Mouse (Mus musculus) hindbrain, postnatal 0 days (tissue): ENCODE results near the gene Raph1. TPM values are rescaled to one million over a fixed set of nuclear protein-coding genes. Genes with fewer than 3 reads are reported as not detected.

ENCODE experiments used
- ATAC-seq: fragments of 200-750 bp; cut with Nextera tagmentation; 2 replicates; pipeline ENCODE4 v1.8.0; 2017; ENCODE audit warnings: mild to moderate bottlenecking, moderate TSS enrichment, moderate library complexity
- DNase-seq: peaks from one replicate; pipeline ENCODE4 v3.0.0-alpha.2; 2015; ENCODE audit warnings: low spot score
- H3K27ac ChIP-seq: fragments of 300-500 bp; sonication (generic); 2 replicates; pipeline ENCODE4 v1.5.1; 2014; ENCODE audit warnings: mild to moderate bottlenecking
- H3K27me3 ChIP-seq: fragments of 300-500 bp; sonication (generic); 2 replicates; pipeline ENCODE4 v1.6.1; 2014; ENCODE audit warnings: low read length, mixed read lengths; ENCODE audit not compliant: insufficient read depth
- H3K36me3 ChIP-seq: fragments of 300-500 bp; sonication (generic); 2 replicates; pipeline ENCODE4 v1.6.1; 2014; ENCODE audit warnings: low read length, mixed read lengths; ENCODE audit not compliant: insufficient read depth
- H3K4me1 ChIP-seq: fragments of 300-500 bp; sonication (generic); 2 replicates; pipeline ENCODE4 v1.6.1; 2014; ENCODE audit warnings: antibody characterized with exemption, low read length, mixed read lengths; ENCODE audit not compliant: insufficient read depth
- H3K4me2 ChIP-seq: fragments of 300-500 bp; sonication (generic); 2 replicates; pipeline ENCODE4 v1.6.1; 2014; ENCODE audit warnings: low read depth, mild to moderate bottlenecking, low read length, moderate library complexity, mixed read lengths
- H3K4me3 ChIP-seq: fragments of 300-500 bp; sonication (generic); 2 replicates; pipeline ENCODE4 v1.5.1; 2014; ENCODE audit warnings: low read length
- H3K9ac ChIP-seq: fragments of 300-500 bp; sonication (generic); replicated peaks from 2 replicates; pipeline ENCODE4 v1.6.1; 2014; ENCODE audit warnings: mild to moderate bottlenecking, low read length, moderate library complexity, mixed read lengths
- H3K9me3 ChIP-seq: fragments of 300-500 bp; sonication (generic); 2 replicates; pipeline ENCODE4 v1.6.1; 2016; ENCODE audit warnings: low read length, mixed read lengths
- CTCF ChIP-seq: IDR thresholded peaks from 2 replicates; pipeline ENCODE4 v1.5.1; 2016; ENCODE audit warnings: antibody characterized with exemption, control low read depth, low read depth
- WGBS: fragments of 180-500 bp; shearing (Covaris S2); extraction: QIAGEN DNeasy Blood & Tissue Kit; methylation state at CpG from one replicate; pipeline ENCODE4 v1.1.7; 2014; 5-methylcytosine and 5-hydroxymethylcytosine counted together
- polyA plus RNA-seq: library from polyadenylated mRNA; unstranded; fragments of >200 nt; fragmentation: Nextera tagmentation; extraction: Ambion mirVana; gene quantifications from 2 replicates; pipeline ENCODE4 v1.2.1, GENCODE M21; 2015
- total RNA-seq: library from RNA; depleted of rRNA; stranded (reverse); fragments of >200 nt; gene quantifications from 2 replicates; pipeline ENCODE4 v1.2.3, GENCODE M21; 2014

The Raph1 gene
- total and polyA plus RNA-seq, 2 experiments from 2014 or later = 18.7 to 31.0 TPM

GRCm38 (mm10) chr1:60488635-60489034 lies 78.3 kb downstream of the Raph1 start:
- Histone ChIP-seq H3K9me3 (no peaks in the 10 kb centered on the region), H3K4me1 (no peaks in the 10 kb centered on the region), H3K4me2 (no peak overlapping the region), H3K4me3 (no peak overlapping the region), H3K9ac (no peak overlapping the region), H3K27ac (no peak overlapping the region), H3K27me3 (no peaks in the 10 kb centered on the region), H3K36me3 (peaks cover 26% of the 10 kb centered on the region; the same call in 1 of the 2 replicates)
- ATAC-seq (no peak), DNase-seq (no peak)
- 82% methylated on average over 8 of the region's 8 CpGs for WGBS
- no peak for TF ChIP-seq CTCF

GRCm38 (mm10) chr1:60485649-60486048 lies 81.3 kb downstream of the Raph1 start:
- no peak for ATAC-seq

GRCm38 (mm10) chr1:60482881-60483280 lies 84.0 kb downstream of the Raph1 start:
- Histone ChIP-seq H3K27ac (no peak overlapping the region), H3K27me3 (no peaks in the 10 kb centered on the region), H3K36me3 (peaks cover 5% of the 10 kb centered on the region; the same call in 1 of the 2 replicates), H3K9me3 (no peaks in the 10 kb centered on the region), H3K4me2 (no peak overlapping the region), H3K4me1 (no peaks in the 10 kb centered on the region), H3K4me3 (no peak overlapping the region), H3K9ac (no peak overlapping the region)
- no peak for TF ChIP-seq CTCF
- WGBS = 100% methylated on average over 1 of the region's 1 CpGs
- DNase-seq (no peak), ATAC-seq (no peak)

More at GRCm38 (mm10) chr1:60485649-60486048, 81.3 kb downstream of the Raph1 start:
- no peak for DNase-seq
- H3K4me1 ChIP-seq = no peaks in the 10 kb centered on the region
- H3K27ac ChIP-seq = no peak overlapping the region
- 78% methylated on average over 3 of the region's 3 CpGs for WGBS
- H3K36me3 ChIP-seq = peaks cover 17% of the 10 kb centered on the region; the same call in 1 of the 2 replicates
- no peak for TF ChIP-seq CTCF
- no peak overlapping the region for H3K4me3 ChIP-seq
- H3K9me3 ChIP-seq = no peaks in the 10 kb centered on the region
- H3K4me2 ChIP-seq = no peak overlapping the region
- H3K9ac ChIP-seq = no peak overlapping the region
- H3K27me3 ChIP-seq = no peaks in the 10 kb centered on the region

GRCm38 (mm10) chr1:60481561-60481960 lies 85.3 kb downstream of the Raph1 start:
- no peak for DNase-seq
- WGBS = 35% methylated on average over 1 of the region's 1 CpGs

GRCm38 (mm10) chr1:60470541-60470940 lies 96.4 kb downstream of the Raph1 start:
- no peak for TF ChIP-seq CTCF
- Histone ChIP-seq H3K4me3 (no peak overlapping the region), H3K9ac (no peak overlapping the region), H3K9me3 (no peaks in the 10 kb centered on the region), H3K27ac (no peak overlapping the region), H3K36me3 (peaks cover 16% of the 10 kb centered on the region; the same call in 1 of the 2 replicates), H3K4me1 (no peaks in the 10 kb centered on the region), H3K27me3 (no peaks in the 10 kb centered on the region), H3K4me2 (no peak overlapping the region)
- no peak for DNase-seq
- 92% methylated on average over 7 of the region's 7 CpGs for WGBS
- no peak for ATAC-seq

More at GRCm38 (mm10) chr1:60481561-60481960, 85.3 kb downstream of the Raph1 start:
- peaks cover 9% of the 10 kb centered on the region; the same call in 1 of the 2 replicates for H3K36me3 ChIP-seq
- ATAC-seq = no peak
- H3K9ac ChIP-seq = no peak overlapping the region
- no peak for TF ChIP-seq CTCF
- H3K4me2 ChIP-seq = no peak overlapping the region
- no peaks in the 10 kb centered on the region for H3K27me3 ChIP-seq
- H3K9me3 ChIP-seq = no peaks in the 10 kb centered on the region
- no peak overlapping the region for H3K27ac ChIP-seq
- H3K4me3 ChIP-seq = no peak overlapping the region
- H3K4me1 ChIP-seq = no peaks in the 10 kb centered on the region

GRCm38 (mm10) chr1:60469491-60469890 lies 97.4 kb downstream of the Raph1 start:
- 83% methylated on average over 2 of the region's 2 CpGs for WGBS
- H3K4me3 ChIP-seq = no peak overlapping the region
- no peak for TF ChIP-seq CTCF
- DNase-seq (no peak), ATAC-seq (no peak)
- H3K4me1 ChIP-seq = no peaks in the 10 kb centered on the region
- H3K9ac ChIP-seq = no peak overlapping the region
- H3K27me3 ChIP-seq = no peaks in the 10 kb centered on the region
- H3K4me2 ChIP-seq = no peak overlapping the region
- no peaks in the 10 kb centered on the region for H3K9me3 ChIP-seq
- H3K27ac ChIP-seq = no peak overlapping the region
- H3K36me3 ChIP-seq = peaks cover 20% of the 10 kb centered on the region; the same call in 1 of the 2 replicates

GRCm38 (mm10) chr1:60460623-60461022 lies 106.3 kb downstream of the Raph1 start:
- H3K4me3 ChIP-seq = no peak overlapping the region
- no peak overlapping the region for H3K9ac ChIP-seq
- WGBS = 91% methylated on average over 1 of the region's 1 CpGs
- H3K27ac ChIP-seq = no peak overlapping the region
- H3K27me3 ChIP-seq = no peaks in the 10 kb centered on the region
- no peak overlapping the region for H3K4me2 ChIP-seq
- H3K4me1 ChIP-seq = no peaks in the 10 kb centered on the region
- no peak for TF ChIP-seq CTCF
- no peaks in the 10 kb centered on the region for H3K9me3 ChIP-seq
- DNase-seq (no peak), ATAC-seq (no peak)
- peaks cover 8% of the 10 kb centered on the region; the same call in 1 of the 2 replicates for H3K36me3 ChIP-seq
